Mouse (Mus musculus) liver, postnatal 0 days (tissue): Measurements from ENCODE around the gene Tiam1. TPM values are rescaled to one million over a fixed set of nuclear protein-coding genes. Genes with fewer than 3 reads are reported as not detected.

Experiments
- ATAC-seq: fragments of 200-750 bp; cut with Nextera tagmentation; 2 replicates; pipeline ENCODE4 v1.8.0; 2017; ENCODE audit warnings: mild to moderate bottlenecking, moderate library complexity
- DNase-seq: peaks from one replicate; pipeline ENCODE4 v3.0.0-alpha.2; 2016
- H3K27ac ChIP-seq: fragments of 300-500 bp; sonication (generic); 2 replicates; pipeline ENCODE4 v1.5.1; 2014; ENCODE audit warnings: antibody characterized with exemption, moderate library complexity, mild to moderate bottlenecking, low read depth
- H3K27me3 ChIP-seq: fragments of 300-500 bp; sonication (generic); 2 replicates; pipeline ENCODE4 v1.6.1; 2014; ENCODE audit warnings: low read length, control low read depth, mixed read lengths; ENCODE audit not compliant: insufficient read depth
- H3K36me3 ChIP-seq: fragments of 300-500 bp; sonication (generic); replicated peaks from 2 replicates; pipeline ENCODE4 v1.6.1; 2014; ENCODE audit warnings: mild to moderate bottlenecking, control low read depth, low read length, moderate library complexity, mixed read lengths; ENCODE audit not compliant: insufficient read depth
- H3K4me1 ChIP-seq: fragments of 300-500 bp; sonication (generic); 2 replicates; pipeline ENCODE4 v1.6.1; 2014; ENCODE audit warnings: antibody characterized with exemption, mild to moderate bottlenecking, control low read depth; ENCODE audit not compliant: insufficient read depth
- H3K4me2 ChIP-seq: fragments of 300-500 bp; sonication (generic); 2 replicates; pipeline ENCODE4 v1.6.1; 2014; ENCODE audit warnings: low read depth, mild to moderate bottlenecking, low read length, moderate library complexity, mixed read lengths
- H3K4me3 ChIP-seq: fragments of 300-500 bp; sonication (generic); 2 replicates; pipeline ENCODE4 v1.5.1; 2014; ENCODE audit warnings: low read depth, low read length
- H3K9ac ChIP-seq: fragments of 300-500 bp; sonication (generic); replicated peaks from 2 replicates; pipeline ENCODE4 v1.6.1; 2014; ENCODE audit warnings: mild to moderate bottlenecking, moderate library complexity
- H3K9me3 ChIP-seq: fragments of 300-500 bp; sonication (generic); 2 replicates; pipeline ENCODE4 v1.6.1; 2016; ENCODE audit warnings: mild to moderate bottlenecking, control low read depth, low read length, mixed read lengths
- CTCF ChIP-seq: sonication (generic); IDR thresholded peaks from 2 replicates; pipeline ENCODE4 v1.5.1; 2016; ENCODE audit warnings: antibody characterized with exemption, low read depth
- EP300 ChIP-seq: IDR thresholded peaks from 2 replicates; pipeline ENCODE4 v1.6.1; 2016; ENCODE audit warnings: antibody characterized with exemption, low read depth, mild to moderate bottlenecking
- WGBS: fragments of 180-500 bp; shearing (Covaris S2); extraction: QIAGEN DNeasy Blood & Tissue Kit; methylation state at CpG from one replicate; pipeline ENCODE4 v1.1.7; 2014; ENCODE audit not compliant: insufficient replicate concordance; 5-methylcytosine and 5-hydroxymethylcytosine counted together
- polyA plus RNA-seq: library from polyadenylated mRNA; unstranded; fragments of >200 nt; fragmentation: Nextera tagmentation; extraction: Ambion mirVana; gene quantifications from 2 replicates; pipeline ENCODE4 v1.2.1, GENCODE M21; 2015

Tiam1 gene
- polyA plus RNA-seq, 1 experiment from 2014 or later: 3.2 TPM

- TF ChIP-seq EP300 (no peak), CTCF (no peak)
- no peak overlapping the region for H3K9ac ChIP-seq
- no peak overlapping the region for H3K4me2 ChIP-seq
- ATAC-seq (no peak), DNase-seq (no peak)
- H3K4me1 ChIP-seq: no peaks in the 10 kb centered on the region
- no peak overlapping the region for H3K27ac ChIP-seq
- no peak overlapping the region for H3K4me3 ChIP-seq
- no peaks in the 10 kb centered on the region for H3K36me3 ChIP-seq
- no peaks in the 10 kb centered on the region for H3K9me3 ChIP-seq
- H3K27me3 ChIP-seq: no peaks in the 10 kb centered on the region
Observed at GRCm38 (mm10) chr16:89886561-89886960, 257.0 kb downstream of the Tiam1 start.

GRCm38 (mm10) chr16:89885661-89886060 lies 257.9 kb downstream of the Tiam1 start:
- DNase-seq: no peak
- ATAC-seq: no peak
- Histone ChIP-seq H3K36me3 (no peaks in the 10 kb centered on the region), H3K9ac (no peak overlapping the region), H3K4me3 (no peak overlapping the region), H3K27me3 (no peaks in the 10 kb centered on the region), H3K27ac (no peak overlapping the region), H3K4me1 (no peaks in the 10 kb centered on the region), H3K4me2 (no peak overlapping the region), H3K9me3 (no peaks in the 10 kb centered on the region)
- TF ChIP-seq CTCF: no peak
- TF ChIP-seq EP300: no peak
- 87% methylated on average over 9 of the region's 9 CpGs for WGBS

GRCm38 (mm10) chr16:89883897-89884296 lies 259.7 kb downstream of the Tiam1 start:
- no peaks in the 10 kb centered on the region for H3K9me3 ChIP-seq
- TF ChIP-seq CTCF (no peak), EP300 (no peak)
- no peaks in the 10 kb centered on the region for H3K27me3 ChIP-seq
- DNase-seq: no peak
- WGBS: 80% methylated on average over 4 of the region's 4 CpGs
- no peak for ATAC-seq
- no peak overlapping the region for H3K9ac ChIP-seq
- H3K27ac ChIP-seq: no peak overlapping the region
- H3K4me3 ChIP-seq: no peak overlapping the region
- H3K4me2 ChIP-seq: no peak overlapping the region
- no peaks in the 10 kb centered on the region for H3K4me1 ChIP-seq
- H3K36me3 ChIP-seq: no peaks in the 10 kb centered on the region

- H3K4me2 ChIP-seq: no peak overlapping the region
- no peak for TF ChIP-seq CTCF
- TF ChIP-seq EP300: no peak
- DNase-seq: no peak
- H3K36me3 ChIP-seq: no peaks in the 10 kb centered on the region
- no peaks in the 10 kb centered on the region for H3K27me3 ChIP-seq
- no peak overlapping the region for H3K27ac ChIP-seq
- H3K4me3 ChIP-seq: no peak overlapping the region
- no peaks in the 10 kb centered on the region for H3K4me1 ChIP-seq
- no peaks in the 10 kb centered on the region for H3K9me3 ChIP-seq
- H3K9ac ChIP-seq: no peak overlapping the region
- no peak for ATAC-seq
- WGBS: 77% methylated on average over 14 of the region's 14 CpGs
Observed at GRCm38 (mm10) chr16:89882477-89883234, 260.9 kb downstream of the Tiam1 start.

- no peak for TF ChIP-seq EP300
- no peak for TF ChIP-seq CTCF
- ATAC-seq (no peak), DNase-seq (no peak)
- peaks cover 4% of the 10 kb centered on the region for H3K4me1 ChIP-seq
- no peaks in the 10 kb centered on the region for H3K9me3 ChIP-seq
- H3K4me2 ChIP-seq: no peak overlapping the region
- no peak overlapping the region for H3K27ac ChIP-seq
- H3K36me3 ChIP-seq: no peaks in the 10 kb centered on the region
- H3K27me3 ChIP-seq: no peaks in the 10 kb centered on the region
- no peak overlapping the region for H3K9ac ChIP-seq
- WGBS: 84% methylated on average over 10 of the region's 10 CpGs
- H3K4me3 ChIP-seq: no peak overlapping the region
Observed at GRCm38 (mm10) chr16:89877206-89877605, 266.4 kb downstream of the Tiam1 start.

- Histone ChIP-seq H3K9ac (no peak overlapping the region), H3K4me1 (peaks cover 5% of the 10 kb centered on the region), H3K4me3 (no peak overlapping the region), H3K36me3 (no peaks in the 10 kb centered on the region), H3K27me3 (no peaks in the 10 kb centered on the region), H3K27ac (no peak overlapping the region), H3K4me2 (no peak overlapping the region), H3K9me3 (no peaks in the 10 kb centered on the region)
- DNase-seq: no peak
- 72% methylated on average over 3 of the region's 3 CpGs for WGBS
- ATAC-seq: no peak
- no peak for TF ChIP-seq CTCF
- TF ChIP-seq EP300: no peak
Observed at GRCm38 (mm10) chr16:89876079-89876478, 267.5 kb downstream of the Tiam1 start.
